Mouse (Mus musculus) testis, adult 2 months (tissue): ENCODE measurements around the gene AY358078.

Experiments
- CTCF ChIP-seq: fragments of 200-500 bp; IDR thresholded peaks from 2 replicates; pipeline ENCODE4 v1.5.1; 2012; ENCODE audit warnings: low read depth, mild to moderate bottlenecking, inconsistent platforms, low read length, moderate library complexity; ENCODE audit not compliant: control insufficient read depth, insufficient read depth, insufficient replicate concordance
- POLR2A ChIP-seq: fragments of 200-500 bp; IDR thresholded peaks from 2 replicates; pipeline ENCODE4 v1.6.1; 2012; ENCODE audit warnings: low read depth, mild to moderate bottlenecking, inconsistent platforms, low read length, moderate library complexity; ENCODE audit not compliant: control insufficient read depth

- TF ChIP-seq CTCF, result no peak
- no peak for TF ChIP-seq POLR2A
These were observed 10.7 kb upstream of the AY358078 start for GRCm38 (mm10) chr14:51789196-51789595.
